Mouse (Mus musculus): ENCODE data around the gene Ptov1.

Gene Ptov1

GRCm38 (mm10) chr7:44839491-44840191 is 29.9 kb downstream of the Ptov1 start:
- DNase-seq (ENCODE audit: low spot score), result no peak

- no peak for DNase-seq (ENCODE audit: low spot score)
These were observed 30.5 kb downstream of the Ptov1 start for GRCm38 (mm10) chr7:44839171-44839490.

GRCm38 (mm10) chr7:44838073-44838472 is 31.5 kb downstream of the Ptov1 start:
- DNase-seq (ENCODE audit: low spot score), result no peak

- DNase-seq (ENCODE audit: low spot score), result no peak
These were observed 33.0 kb downstream of the Ptov1 start for GRCm38 (mm10) chr7:44836423-44837053.

DNA sequence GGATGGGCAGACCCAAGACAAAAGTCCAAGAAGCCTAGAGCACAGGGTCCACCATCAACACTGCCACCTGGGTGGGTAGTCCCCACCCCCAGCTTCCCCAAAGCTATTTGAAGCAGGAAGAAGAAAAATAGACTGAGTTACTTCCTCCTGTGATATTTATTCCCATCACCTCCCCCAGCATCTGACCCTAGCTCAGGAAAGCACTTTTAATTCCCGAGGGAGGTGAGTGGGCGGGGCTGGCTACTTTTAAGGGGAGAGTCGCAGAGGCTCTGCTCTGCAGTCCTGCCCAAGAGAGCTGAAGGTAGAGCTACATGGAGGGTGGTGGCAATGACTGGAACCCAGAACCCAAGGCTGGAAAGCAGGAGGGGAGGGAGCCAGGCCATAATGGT is 33.6 kb downstream of the Ptov1 start:
- no peak for DNase-seq (ENCODE audit: low spot score)

DNA sequence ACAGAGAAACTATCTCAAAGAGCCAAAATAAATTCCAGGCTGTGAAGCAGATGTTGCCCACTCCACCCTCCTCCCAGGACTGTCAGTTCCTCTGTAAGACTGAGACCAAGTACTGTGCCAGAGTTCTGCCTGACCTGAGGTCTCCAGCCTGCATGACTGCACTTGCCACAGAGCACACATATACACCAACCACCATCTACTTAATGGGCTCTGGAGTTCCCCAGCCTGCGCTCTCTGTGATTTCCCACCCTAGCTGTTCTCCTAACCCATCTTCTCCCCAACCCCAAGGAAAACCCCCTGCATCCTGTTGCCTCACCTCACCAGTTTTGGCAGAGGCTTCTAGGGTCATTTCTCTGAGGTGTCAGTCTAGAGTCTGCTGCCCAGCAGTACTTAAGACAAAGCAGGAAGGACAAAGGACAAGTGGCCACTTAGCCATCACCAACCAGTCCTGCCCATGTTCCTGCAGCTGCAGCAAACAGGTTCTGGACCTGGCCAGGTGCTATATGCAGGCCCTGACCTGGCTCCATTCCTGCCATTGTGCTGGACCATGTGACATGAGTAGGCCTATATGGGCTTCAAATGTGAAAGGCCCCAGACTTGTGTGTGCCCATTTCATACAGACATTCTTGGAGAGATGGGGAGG is 34.1 kb downstream of the Ptov1 start:
- no peak for DNase-seq (ENCODE audit: low spot score)

DNA sequence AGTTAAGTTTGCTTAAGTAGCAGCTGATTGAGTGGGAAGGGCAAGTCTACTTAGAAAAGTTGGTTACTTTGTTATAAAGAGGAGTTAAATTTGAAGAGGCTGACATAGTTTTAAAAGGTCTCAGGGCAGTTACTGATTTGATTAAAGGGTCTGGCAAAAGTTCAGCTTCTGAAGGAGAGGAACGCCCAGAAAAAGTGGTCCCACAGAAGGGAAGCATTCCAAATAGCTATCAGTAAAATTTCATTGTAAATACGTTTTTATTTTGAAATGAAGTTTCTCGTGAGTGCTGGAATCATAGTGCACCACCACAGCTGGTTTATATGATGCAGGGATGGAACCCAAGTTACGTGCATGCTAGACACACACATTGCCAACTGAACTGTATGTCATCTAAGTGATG is 36.8 kb downstream of the Ptov1 start:
- DNase-seq (ENCODE audit: low spot score), result no peak

DNA sequence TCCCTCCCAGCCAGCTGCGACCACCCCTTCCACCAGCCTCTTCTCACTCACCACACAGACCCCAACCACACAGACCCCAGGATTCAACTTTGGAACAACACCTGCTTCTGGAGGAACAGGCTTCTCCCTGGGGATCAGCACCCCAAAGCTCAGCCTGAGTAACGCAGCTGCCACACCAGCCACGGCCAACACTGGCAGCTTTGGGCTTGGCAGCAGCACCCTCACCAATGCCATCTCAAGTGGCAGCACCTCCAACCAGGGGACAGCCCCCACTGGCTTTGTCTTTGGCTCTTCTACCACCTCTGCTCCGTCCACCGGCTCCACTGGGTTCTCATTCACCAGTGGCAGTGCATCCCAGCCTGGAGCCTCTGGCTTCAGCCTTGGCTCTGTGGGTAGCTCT is 40.9 kb downstream of the Ptov1 start:
- no peak for DNase-seq (ENCODE audit: low spot score)

DNA sequence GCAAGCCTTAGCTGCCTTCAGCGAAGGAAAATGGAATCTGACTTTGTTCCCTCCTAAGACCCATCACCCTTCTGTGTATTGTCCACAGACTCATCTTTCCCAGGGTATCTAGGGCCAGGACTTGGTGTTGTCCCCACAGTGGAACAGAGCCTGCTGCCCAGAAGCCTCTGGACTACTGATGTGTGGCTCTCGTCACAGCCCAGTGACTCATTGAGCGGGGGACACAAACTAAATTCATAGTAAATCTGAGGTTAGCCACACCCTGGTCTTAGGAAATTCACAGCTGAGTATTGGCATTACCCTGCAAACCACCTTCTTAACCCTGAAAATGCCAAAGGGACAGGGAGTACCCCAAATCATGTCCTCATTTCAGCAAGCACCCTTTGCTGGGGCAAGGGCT is 42.8 kb downstream of the Ptov1 start:
- no peak for DNase-seq (ENCODE audit: low spot score)

DNA sequence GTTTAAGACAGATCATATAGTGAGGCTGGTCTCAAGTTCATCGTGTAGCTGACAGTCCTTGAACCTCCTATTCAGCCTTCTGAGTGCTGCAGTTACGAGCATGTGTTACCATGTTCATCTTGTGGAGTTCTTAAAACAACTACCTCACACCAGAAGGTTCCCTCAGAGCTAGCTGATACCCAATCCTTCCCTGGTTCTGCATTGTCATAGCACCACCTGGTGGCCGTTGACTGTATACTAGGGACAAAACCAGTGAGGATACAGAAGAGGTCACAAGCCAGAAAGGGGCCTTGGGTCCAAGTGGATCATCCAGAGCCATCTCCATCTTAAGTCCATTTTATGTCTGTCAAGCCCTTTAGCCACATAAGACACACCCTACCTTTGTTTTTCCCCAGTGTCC is 44.7 kb downstream of the Ptov1 start:
- DNase-seq (ENCODE audit: low spot score), result peak; percentile 82

DNA sequence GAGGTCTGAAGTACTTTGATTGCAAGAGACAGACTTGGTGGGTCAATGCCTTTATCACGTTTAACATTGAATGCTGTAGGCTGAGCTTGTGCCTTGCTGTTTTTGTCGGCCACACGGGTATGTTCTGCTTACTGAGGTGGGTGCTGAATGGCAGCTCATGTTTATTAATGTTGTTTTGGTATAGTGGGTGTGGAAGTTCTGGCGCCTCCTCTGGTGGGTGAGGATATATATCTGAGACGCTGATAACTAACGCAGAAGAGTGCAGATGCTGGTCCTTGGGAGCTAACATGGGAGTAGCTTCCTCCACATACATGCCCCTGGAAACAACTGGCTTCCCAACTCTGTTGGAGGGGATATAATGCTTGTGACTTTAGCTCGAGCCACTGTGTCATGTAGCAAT is 46.2 kb downstream of the Ptov1 start:
- no peak for DNase-seq (ENCODE audit: low spot score)

DNA sequence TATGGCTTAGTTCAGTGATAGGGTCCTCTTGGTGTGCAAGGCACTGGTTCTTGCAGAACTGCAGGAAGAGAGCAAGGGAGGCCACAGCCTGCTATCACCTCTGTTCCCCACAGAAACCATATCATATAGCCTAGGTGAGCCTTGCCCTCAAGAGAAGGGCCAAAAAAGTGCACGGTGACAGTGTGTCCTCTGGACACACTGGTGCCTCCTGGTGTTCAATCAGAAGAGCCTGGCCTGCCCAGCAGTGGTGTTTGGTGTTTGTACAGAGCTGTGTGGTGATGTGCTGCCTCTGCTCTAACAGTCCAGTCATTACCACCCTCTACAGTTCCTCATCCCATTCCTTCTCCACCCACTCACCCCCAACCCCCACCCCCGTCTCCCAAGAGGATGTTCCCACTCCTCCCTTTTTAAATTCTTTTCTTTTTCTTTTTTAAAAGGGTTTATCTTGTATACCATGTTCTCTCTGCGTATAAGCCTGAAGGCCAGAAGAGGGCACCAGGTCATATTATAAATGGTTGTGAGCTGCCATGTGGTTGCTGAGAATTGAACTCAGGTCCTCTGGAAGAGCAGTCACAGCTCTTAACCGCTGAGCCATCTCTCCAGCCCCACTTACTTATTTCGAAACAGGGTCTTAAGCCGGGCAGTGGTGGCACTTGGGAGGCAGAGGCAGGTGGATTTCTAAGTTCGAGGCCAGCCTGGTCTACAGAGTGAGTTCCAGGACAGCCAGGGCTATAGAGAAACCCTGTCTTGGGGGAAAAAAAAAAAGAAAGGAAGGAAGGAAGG is 47.7 kb downstream of the Ptov1 start:
- DNase-seq (ENCODE audit: low spot score), result no peak

DNA sequence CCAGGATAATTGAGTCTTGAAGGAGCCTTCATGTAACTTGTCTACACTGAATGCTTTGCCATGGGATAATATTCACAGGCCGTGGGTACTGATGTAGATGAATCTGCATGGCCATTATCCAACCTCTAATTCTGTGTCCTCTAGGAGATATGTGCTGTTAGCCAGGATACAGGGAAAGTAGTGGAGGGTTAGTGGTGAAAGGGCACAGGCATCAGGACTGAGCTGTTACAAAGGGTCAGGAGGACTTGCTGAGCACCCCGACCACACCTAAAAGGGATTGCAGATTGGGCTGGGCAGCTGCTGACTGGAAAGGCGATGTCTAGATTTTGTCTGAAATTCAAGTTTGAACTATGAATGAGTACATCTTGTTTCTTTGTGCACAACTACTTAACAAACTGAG is 49.1 kb downstream of the Ptov1 start:
- DNase-seq (ENCODE audit: low spot score), result no peak

DNA sequence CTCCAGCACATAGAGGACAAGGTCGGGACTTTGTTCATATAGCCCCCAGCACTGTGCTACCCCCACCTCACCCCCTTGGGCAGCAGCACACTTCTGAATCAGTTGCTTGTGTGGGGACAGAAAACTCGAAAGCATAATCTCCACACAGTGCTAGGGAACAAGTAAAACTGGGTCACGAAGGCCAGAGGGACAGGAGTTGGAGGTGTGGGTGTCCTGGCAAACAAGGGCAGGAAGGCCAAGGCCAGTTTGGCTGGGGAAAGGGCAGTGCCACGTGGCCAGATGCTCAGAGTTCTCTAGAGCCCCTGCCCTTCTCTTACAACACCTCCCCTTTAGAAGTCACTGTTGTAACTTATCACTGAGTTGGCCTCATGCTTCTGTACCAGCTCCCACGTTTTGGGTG is 49.7 kb downstream of the Ptov1 start:
- no peak for DNase-seq (ENCODE audit: low spot score)

- no peak for DNase-seq (ENCODE audit: low spot score)
These were observed 50.2 kb downstream of the Ptov1 start for GRCm38 (mm10) chr7:44819391-44819790.

DNA sequence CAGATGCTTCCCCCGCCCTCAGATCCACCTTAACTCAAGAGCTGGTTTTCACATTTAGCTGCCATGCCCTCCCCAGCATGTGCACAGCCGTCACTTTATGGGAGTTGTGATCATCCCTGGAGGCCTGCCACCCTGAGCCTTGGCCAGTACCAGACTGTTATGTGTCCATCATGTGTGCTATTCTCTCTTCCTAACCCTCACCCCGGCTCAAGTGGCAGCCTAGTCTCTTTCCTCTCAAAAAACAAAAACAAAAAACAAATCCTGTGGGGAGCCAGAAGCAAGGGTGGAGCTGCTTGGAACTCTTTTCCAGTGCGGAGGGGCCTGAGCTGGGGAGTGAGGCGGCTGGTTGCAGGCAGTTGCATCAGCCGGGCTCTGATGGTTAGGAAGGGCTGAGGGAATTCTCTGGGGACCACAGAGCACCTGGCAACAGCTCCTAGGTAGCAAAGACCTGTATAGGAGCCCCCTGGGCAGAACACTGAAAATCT is 50.8 kb downstream of the Ptov1 start:
- no peak for DNase-seq (ENCODE audit: low spot score)

GRCm38 (mm10) chr7:44818164-44818563 is 51.4 kb downstream of the Ptov1 start:
- peak; percentile 43 for DNase-seq (ENCODE audit: low spot score)

DNA sequence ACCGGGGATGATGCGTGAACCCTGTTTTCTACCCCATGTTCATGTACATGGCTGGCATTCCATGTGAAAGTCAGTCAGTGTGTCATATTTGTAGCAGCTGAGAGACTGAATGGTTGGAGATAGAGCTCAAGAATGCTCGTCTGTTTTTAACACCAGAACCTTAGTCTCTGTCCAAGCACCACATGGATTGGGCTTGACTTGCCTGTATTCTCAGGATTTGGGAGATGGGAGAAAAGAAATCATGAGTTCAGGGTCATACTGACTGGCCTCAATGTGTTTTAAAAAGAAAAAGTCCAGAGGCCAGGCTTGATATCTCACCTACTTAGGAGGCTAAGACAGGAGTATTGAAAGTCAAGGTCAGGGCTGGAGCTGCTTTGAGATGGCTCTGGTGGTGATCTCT is 52.1 kb downstream of the Ptov1 start:
- no peak for DNase-seq (ENCODE audit: low spot score)

DNA sequence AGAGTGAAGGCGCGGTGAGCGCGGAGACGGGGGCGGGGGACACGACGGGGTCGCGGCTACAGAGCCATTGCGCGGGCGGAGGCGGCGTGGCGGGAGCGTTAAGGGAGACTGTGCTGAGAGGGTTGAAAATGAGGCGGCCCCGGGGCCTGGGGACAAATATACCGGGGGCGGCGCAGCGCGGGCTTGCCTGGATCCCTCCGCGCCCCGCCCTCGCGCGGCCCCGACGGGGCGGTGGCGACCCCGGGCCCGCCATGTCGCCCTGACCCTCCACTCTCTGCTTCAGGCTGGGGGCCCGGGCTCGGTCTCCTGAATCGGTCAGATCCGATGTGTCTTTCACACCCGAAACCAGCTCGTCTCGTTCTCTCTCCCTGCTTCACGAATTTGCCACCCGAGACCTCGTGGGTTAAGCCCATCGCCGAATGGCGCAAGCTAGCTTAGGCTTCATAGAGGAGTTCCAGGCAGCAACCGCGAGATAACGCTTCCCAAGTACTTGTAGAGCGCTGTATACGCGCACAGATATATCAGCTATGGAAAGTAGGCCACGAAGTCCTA is 53.0 kb downstream of the Ptov1 start, which contains the start of gene Atf5:
TSS of gene Atf5 (minus strand) at position 189 of the 552 bp plus-strand sequence.
- peak; percentile 39 for DNase-seq (ENCODE audit: low spot score)

DNA sequence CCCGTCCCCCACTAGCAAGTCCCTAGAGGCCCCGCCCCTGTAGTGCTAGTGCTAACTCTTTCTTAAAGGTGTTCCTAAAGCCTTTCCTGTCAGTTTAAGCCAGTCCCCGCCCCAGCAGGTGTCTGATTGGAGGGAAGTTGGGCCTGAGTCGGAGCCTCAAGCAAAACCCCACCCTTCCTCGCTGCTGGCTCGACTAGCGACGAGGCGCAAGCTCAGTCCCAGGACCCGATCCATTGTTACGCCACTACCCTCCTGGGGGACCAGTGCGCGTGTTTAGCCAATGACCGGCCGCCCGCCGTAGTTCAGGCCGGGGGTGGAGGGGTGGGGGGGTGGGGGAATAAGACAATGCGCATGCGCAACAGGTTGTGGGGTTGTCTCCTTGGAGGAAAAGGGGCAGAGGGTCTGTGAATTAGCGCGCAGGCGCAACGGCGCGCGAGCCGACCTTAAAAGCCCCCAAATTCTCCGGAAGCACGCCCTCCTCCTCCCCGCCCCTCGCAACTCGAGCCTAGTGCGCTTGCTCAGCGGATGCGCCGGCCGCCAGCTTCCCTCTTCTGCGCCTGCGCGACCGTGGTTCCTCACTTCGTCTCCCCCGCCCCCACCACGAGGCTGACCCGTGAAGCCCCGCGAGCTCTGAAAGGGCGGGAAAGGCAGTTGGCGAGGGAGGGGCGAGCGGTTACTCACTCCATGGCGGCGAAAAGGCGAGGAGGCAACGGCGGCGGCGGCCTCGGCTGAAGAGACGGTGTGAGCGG is 53.7 kb downstream of the Ptov1 start, which contains the start of the genes Nup62 and Il4i1:
TSS of gene Nup62 (plus strand) at position 368 of the 749 bp plus-strand sequence.
TSS of gene Il4i1 (plus strand) at position 667 of the 749 bp plus-strand sequence.
- DNase-seq (ENCODE audit: low spot score), result peak; percentile 99

DNA sequence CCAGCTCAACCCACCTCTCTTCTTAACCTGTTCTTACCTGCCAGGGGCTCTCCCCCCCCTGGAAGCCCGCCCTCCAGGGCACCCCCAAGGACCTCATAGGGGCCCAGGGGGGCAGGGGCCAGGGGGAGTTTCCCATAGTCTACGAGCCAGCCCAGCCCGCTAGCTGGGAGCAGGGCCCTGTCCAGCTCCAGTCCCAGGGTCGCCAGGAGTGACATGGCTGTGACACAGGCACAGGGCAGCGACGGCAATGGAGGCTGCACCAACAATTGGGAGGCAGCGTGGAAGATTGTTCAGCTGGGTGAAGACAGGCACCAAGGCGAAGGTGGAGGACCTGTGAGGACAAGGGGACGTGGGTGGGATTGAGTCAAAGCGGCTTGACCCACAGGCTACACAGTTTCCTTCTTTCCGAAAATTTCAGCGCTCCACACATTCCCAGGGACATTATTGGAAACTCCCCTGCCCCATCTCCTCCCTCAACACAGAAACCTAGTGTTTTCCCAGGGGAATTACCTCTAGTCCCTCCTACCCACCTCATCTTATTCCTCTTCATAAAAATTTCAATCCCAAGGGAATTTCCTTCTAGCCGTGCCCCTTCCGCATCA is 54.5 kb downstream of the Ptov1 start:
- no peak for DNase-seq (ENCODE audit: low spot score)

All from lung, postnatal 25 days (tissue).